Mouse (Mus musculus): ENCODE measurements around the gene Mroh2a.
"Not testable (repeated sequence)": the region's sequence is repeated elsewhere in the genome, so short reads cannot be mapped to it uniquely, and the experiment has no call there.

Mroh2a gene

DNA sequence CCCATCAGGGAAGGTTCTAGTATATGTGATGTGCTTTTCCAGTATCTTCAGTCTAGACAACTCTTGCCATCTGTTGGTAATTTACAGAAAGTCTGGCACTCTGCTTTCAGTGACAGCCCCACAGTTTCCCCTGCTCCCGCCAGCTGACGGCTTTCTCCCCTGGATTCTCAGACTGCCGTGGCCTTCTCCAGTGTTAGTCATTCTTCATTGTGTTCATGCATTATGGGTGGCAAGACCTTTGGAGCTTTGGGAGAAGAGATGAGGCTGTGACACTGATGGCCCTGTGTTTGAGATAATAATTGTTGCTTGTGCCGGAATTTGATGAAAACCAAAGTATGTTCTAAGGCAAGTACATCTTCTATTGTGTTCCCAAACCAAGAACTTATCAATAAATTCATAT is 8.2 kb upstream of the Mroh2a start:
- DNase-seq (ENCODE audit: low spot score), result no peak

- DNase-seq (ENCODE audit: low spot score), result no peak
Measured at GRCm38 (mm10) chr1:88219054-88219453, 7.7 kb upstream of the Mroh2a start.

DNA sequence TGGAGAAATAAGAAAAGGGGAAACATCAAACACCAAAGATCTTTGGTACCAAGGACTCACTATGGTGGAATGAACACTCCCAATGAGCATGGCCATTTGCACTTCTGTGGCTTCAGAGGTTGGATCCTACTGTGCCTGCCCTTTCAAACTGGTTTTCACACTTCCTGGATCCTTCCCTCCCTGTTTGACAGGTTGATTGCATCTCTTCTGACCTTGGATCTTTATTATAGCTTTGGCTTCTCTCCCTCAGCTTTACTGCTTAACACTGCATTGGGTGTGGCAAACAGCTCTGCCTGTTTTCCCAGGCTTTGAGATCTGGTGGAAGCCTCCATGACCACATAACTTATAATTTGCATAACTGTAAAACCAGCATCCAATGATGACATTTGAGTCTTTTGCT is 6.5 kb upstream of the Mroh2a start:
- peak; percentile 29 for DNase-seq (ENCODE audit: low spot score)

- DNase-seq (ENCODE audit: low spot score), result no peak
Measured at GRCm38 (mm10) chr1:88222216-88222615, 4.6 kb upstream of the Mroh2a start.

DNA sequence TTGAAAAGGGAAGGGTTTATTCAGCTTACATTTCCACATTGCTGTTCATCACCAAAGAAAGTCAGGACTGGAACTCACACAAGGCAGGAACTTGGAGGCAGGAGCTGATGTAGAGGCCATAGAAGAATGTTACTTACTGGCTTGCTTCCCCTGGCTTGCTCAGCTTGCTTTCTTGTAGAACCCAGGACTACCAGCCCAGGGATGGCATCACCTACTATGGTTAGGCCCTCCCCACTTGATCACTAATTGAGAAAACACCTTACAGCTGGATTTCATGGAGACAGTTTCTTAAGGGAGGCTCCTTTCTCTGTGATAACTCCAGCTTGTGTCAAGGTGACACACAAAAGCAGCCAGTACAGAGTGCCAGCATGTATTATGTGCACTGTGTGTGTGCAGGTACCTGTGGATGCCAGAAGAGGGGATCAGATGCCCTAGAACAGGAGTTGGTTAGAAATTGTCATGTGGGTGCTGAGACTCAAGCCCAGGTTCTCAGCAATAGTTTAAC is 3.7 kb upstream of the Mroh2a start:
- not testable (repeated sequence) for DNase-seq (ENCODE audit: low spot score)

GRCm38 (mm10) chr1:88223591-88223990 is 3.2 kb upstream of the Mroh2a start:
- DNase-seq (ENCODE audit: low spot score), result peak; percentile 36

GRCm38 (mm10) chr1:88224029-88224776 is 2.6 kb upstream of the Mroh2a start:
- DNase-seq (ENCODE audit: low spot score), result peak; percentile 71

- not testable (repeated sequence) for DNase-seq (ENCODE audit: low spot score)
Measured at GRCm38 (mm10) chr1:88225301-88225700, 1.5 kb upstream of the Mroh2a start.

DNA sequence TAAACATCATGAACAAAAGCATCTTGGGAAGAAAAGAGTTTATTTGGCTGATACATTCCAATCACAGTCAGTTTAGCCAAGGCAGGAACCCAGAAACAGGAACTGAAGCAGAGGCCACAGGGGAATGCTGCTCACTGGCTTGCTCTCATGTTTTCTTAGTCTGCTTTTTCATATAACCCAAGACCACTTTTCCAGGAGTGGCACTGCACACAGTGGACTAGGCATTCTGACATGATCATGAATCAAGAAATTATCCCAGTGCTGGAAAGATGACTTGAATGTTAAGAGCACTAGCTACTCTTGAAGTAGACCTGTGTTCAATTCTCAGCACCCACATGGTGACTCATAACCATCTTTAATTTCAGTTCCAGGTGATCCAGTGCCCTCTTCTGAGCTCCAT is 1.0 kb upstream of the Mroh2a start:
- DNase-seq (ENCODE audit: low spot score), result peak; percentile 12

DNA sequence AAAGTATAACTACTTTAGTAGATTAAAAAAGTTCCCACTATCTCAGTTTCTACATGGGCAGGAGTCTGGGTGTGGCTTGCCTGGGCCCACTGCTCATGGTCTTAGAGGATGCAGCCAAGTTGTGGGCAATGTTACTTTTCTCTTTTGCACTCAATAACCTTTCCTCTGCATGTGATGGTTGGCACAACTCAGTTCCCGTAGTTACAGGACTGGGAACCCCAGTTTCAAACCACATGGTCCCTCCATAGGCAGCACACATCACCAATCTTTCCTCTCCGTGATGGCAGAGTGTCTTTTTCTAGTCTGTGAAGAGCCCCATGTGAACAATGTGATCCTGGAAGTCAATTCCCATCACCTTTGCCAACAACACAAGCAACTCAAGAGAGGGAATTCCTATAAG is 696 bp downstream of the Mroh2a start:
- no peak for DNase-seq (ENCODE audit: low spot score)

GRCm38 (mm10) chr1:88228121-88228520 is 1.3 kb downstream of the Mroh2a start:
- DNase-seq (ENCODE audit: low spot score), result peak; percentile 24

GRCm38 (mm10) chr1:88229566-88229965 is 2.8 kb downstream of the Mroh2a start:
- no peak for DNase-seq (ENCODE audit: low spot score)

DNA sequence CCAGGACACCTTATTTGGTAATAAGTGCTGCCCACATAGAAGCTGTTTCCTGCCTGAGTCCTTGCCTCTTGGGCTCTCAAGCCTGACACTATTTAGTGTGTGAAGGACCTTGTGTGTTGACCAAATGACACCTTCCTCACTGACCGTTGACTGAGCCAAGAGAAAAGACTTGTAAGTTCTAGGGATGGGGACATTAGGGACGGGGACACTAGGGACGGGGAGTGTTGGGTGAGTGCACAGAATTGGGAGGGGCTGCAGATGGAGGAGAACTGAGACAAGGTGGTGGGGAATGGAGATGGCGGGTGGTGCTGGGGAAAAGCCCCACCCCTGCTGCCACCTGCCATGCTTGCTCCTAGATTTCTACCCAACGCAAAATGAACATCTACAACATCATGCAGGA is 3.2 kb downstream of the Mroh2a start:
- no peak for DNase-seq (ENCODE audit: low spot score)

DNA sequence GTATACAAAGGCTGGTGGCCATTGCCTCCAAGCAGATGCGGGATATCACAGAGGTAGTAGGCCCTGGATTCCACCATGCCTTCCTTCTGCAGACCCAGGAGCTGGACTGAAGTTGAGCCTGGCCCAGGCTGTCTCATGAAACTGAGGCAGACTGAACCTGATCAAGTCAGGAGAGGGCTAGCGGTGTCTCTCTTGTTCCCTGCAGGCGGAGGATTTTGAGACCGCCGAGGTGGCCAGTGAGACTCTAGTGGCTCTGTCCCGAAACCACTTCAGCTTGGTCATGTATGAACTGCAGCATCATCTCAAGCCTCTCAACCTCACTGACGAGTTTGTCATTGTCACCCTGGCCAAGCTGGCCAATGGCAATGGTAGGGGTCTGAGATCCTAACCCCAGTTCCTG is 3.6 kb downstream of the Mroh2a start:
- no peak for DNase-seq (ENCODE audit: low spot score)

DNA sequence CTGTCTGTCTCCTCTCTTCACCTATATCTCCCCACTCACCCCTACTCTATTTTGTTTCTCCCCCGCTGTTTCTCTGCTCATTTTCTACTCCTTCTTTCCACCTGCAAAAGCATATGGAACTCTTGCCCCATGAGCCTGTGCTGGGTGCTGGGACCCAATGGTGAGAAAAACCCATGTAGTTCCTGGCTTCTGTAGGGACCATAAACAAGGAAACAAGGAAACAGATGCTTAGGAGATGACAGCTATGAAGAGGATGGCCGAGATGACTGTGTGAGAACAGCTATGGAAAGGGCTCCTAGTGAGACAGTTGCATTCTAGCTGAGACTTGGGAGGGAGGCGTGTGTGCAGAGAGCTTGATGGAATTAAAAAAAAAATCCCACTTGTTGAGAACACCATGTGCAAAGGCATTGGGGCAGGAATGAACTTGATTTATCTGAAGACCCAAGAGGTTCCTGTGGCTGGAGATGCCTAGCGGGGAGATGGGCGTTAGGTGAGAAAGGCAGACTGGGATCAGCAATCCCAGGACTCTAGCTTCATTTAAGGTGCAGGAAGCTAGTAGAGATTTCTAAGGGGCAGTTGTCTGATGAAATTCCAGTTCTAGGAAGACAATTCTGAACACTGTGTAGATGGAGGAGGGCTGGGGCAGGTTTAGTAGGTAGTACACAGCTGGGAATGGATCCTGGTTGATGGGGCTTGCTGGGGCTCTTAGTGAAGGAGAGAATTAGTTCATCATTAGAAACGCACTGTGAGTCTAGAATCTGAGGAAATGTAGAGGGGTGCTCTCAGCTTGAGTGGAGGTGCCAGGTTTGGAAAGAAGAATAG is 4.4 kb downstream of the Mroh2a start:
- no peak for DNase-seq (ENCODE audit: low spot score)

DNA sequence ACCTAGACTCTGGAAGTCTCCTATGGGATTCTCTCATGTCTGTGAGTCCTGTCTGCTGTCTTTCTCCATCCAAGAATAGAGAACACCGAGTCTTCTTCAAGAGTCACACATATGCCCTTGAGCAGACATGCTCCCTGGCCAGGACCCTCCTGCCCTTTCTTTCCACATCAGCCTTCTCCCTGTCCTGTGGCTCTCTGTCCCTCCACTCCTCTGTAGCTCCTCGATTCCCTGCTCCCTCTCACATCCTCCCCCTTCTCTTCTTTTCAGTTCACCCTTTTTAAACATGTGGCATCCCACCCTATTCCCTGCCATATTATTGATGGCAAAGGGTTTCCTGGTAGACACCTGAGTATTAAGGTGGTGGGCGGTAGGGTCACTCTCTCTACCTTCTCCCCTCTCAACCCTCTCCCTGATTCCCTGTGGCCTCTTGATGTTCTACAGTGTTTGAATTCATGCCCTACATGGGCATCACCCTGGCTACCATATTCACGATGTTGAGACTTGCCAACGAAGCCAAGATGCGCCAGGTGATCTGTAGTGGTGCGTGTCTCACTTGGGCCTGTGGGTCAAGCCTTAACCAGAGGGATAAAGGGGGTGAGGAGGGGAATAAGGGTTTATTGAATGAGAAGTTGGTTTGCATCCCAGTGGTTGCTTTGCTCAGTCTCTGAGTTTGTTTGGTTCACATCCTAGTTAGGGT is 5.2 kb downstream of the Mroh2a start:
- no peak for DNase-seq (ENCODE audit: low spot score)

DNA sequence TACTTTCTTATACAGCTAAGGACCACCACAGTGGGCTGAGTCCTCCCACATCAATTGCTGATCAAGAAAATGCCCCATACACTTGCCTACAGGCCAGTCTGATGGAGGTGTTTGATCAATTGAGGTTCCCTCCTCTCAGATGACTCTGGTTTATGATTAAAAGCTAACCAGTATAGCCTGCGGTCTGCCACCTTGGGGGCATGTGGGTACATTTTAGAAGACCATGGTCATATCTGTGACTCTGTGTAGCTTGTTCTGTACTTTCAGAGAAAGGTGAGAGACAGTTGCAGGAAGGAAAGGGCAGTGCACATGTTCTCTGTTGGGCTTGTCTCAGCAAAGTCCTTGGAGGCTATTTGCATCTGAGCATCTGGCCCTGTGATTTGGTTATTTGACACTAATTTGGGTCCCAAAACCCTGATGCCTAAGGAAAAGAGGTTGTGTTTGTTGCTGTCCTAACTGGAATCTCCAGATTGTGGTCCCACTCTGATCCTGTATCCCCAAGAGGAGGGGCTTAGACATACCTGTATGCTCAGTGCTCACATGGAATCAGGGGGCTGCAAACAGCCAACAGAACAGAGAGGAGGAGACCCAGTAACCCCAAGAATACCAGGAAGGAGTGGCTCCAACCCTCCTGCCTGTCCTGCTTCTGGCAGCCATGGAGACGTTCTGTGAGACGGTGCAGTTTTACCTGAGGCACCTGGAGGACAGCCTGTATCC is 6.0 kb downstream of the Mroh2a start:
- DNase-seq (ENCODE audit: low spot score), result no peak

GRCm38 (mm10) chr1:88233421-88234247 is 6.8 kb downstream of the Mroh2a start:
- DNase-seq (ENCODE audit: low spot score), result no peak

DNA sequence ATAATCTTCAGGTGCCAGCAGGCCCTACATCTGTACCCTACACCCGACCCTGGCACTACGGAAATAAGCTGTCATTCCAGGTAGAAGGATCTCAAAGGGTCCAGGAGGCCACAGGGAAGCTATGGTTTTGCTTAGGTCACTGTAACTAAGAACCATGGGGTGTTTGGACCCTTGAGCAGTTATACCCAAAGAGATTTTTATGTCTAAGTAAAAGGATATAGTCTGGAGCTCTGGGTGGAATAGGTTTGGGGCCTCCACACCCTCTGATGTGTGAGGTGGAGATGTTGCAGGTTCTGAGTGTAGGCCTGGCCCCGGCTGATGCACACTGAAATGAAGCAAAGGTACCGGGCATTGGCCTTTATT is 7.4 kb downstream of the Mroh2a start:
- no peak for DNase-seq (ENCODE audit: low spot score)

DNA sequence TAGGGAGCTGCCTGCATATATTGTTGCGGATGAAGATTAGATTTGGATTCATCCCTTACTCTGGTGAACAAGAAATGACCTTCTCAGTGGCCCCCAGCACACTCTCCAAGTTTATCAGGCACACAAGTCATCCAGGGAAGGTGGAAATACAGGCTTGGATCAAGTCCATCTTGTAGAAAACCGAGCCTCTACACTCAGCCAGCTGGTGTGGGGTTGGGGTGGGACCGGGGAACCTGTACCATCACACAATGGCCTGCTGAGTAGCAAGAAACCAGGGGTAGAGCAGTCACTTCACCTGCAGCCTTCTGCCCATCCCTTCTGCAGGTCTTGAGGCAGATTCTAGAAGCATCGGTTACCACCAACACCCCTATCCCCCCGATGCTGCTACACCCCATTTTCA is 7.9 kb downstream of the Mroh2a start:
- DNase-seq (ENCODE audit: low spot score), result no peak
